Mouse (Mus musculus) liver, embryonic 12.5 days (tissue): ENCODE data around the gene Mthfsd. TPM values are rescaled to one million over a fixed set of nuclear protein-coding genes. Genes with fewer than 3 reads are reported as not detected.

ENCODE experiments used
- ATAC-seq: fragments of 200-750 bp; cut with Nextera tagmentation; 2 replicates; pipeline ENCODE4 v1.8.0; 2017; ENCODE audit warnings: moderate number of reproducible peaks, mild to moderate bottlenecking, moderate library complexity
- H3K27ac ChIP-seq: fragments of 300-500 bp; sonication (generic); 2 replicates; pipeline ENCODE4 v1.5.1; 2016; ENCODE audit warnings: mild to moderate bottlenecking
- H3K27me3 ChIP-seq: fragments of 300-500 bp; sonication (generic); replicated peaks from 2 replicates; pipeline ENCODE4 v1.6.1; 2016; ENCODE audit warnings: mild to moderate bottlenecking, moderate library complexity
- H3K36me3 ChIP-seq: fragments of 300-500 bp; sonication (generic); 2 replicates; pipeline ENCODE4 v1.6.1; 2016; ENCODE audit warnings: mild to moderate bottlenecking, moderate library complexity
- H3K4me1 ChIP-seq: fragments of 300-500 bp; sonication (generic); 2 replicates; pipeline ENCODE4 v1.6.1; 2016
- H3K4me2 ChIP-seq: fragments of 300-500 bp; sonication (generic); 2 replicates; pipeline ENCODE4 v1.6.1; 2016; ENCODE audit warnings: mild to moderate bottlenecking, moderate library complexity
- H3K4me3 ChIP-seq: fragments of 300-500 bp; sonication (generic); 2 replicates; pipeline ENCODE4 v1.5.1; 2016; ENCODE audit warnings: mild to moderate bottlenecking, moderate library complexity
- H3K9ac ChIP-seq: fragments of 300-500 bp; sonication (generic); 2 replicates; pipeline ENCODE4 v1.6.1; 2016; ENCODE audit warnings: mild to moderate bottlenecking, moderate library complexity
- H3K9me3 ChIP-seq: fragments of 300-500 bp; sonication (generic); replicated peaks from 2 replicates; pipeline ENCODE4 v1.6.1; 2016; ENCODE audit warnings: mild to moderate bottlenecking, moderate library complexity
- WGBS: fragments of 180-500 bp; shearing (Covaris S2); methylation state at CpG from one replicate; pipeline ENCODE4 v1.1.7; 2016; ENCODE audit not compliant: insufficient replicate concordance; 5-methylcytosine and 5-hydroxymethylcytosine counted together
- microRNA-seq: library from miRNA; unstranded; fragments of <30 nt; microRNA quantifications from one replicate; pipeline ENCODE4, GENCODE M21; 2017
- polyA plus RNA-seq: library from polyadenylated mRNA; unstranded; fragments of >200 nt; fragmentation: Nextera tagmentation; extraction: Ambion mirVana; gene quantifications from 2 replicates; pipeline ENCODE4 v1.2.1, GENCODE M21; 2016

Mthfsd gene
- polyA plus RNA-seq, 1 experiment from 2014 or later = 32.4 TPM

DNA sequence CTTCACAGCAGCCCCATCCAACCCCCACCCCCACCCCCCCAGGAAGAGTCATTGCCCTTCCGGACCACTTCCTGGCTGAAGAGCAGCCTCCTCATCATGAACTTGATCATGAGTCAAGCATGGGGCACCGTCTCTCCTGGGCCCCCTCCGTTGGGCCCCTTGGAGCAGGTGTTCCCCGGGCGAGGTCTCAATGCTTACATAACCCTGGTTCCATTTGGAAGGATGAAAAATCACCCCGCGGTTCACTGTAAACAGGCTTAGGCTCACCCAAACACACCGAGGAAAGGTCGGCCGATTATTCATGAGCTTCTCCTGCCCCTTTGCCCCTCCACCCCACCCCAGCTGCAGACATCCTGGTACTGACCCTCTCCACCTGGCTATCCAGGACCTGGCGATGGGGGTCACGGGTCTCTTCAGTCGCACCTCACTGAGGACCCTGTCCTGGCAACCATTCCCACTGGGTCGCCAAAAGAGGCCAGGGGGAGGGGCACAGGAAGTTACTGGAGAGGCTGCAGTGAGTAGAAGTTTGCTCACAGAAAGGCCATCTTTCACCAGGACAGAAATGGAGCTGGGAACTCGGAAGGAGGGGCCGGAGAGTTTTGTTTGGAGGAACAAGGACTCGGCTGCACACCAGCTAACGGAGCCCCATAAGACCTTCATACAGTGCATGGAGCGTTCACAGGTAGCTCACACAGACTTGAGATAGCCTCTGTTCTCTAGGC, 64.3 kb downstream of the Mthfsd start:
- H3K4me2 ChIP-seq = no peak overlapping the region
- no peaks in the 10 kb centered on the region for H3K9me3 ChIP-seq
- H3K4me1 ChIP-seq = 0 out of 2 replicates have a peak, but pooled peaks cover 3% of the 10 kb centered on the region
- 0 out of 2 replicates have a peak, but pooled peaks cover 8% of the 10 kb centered on the region for H3K27me3 ChIP-seq
- no peak overlapping the region for H3K9ac ChIP-seq
- 48% methylated on average over 19 of the region's 19 CpGs for WGBS
- H3K4me3 ChIP-seq = no peak overlapping the region
- H3K27ac ChIP-seq = no peak overlapping the region
- ATAC-seq = no peak
- H3K36me3 ChIP-seq = no peaks in the 10 kb centered on the region

Small RNA genes within 50 kb of the gene (microRNA-seq; reads per million reads assigned to microRNA genes)
- gene Gm27530 = not detected

Other genes starting within 250 kb of the Mthfsd start
- 14.9 and 16.9 TPM in 2 replicates for gene Foxf1, start 24.0 kb downstream of the Mthfsd start, polyA plus RNA-seq
- 0.94 and 1.2 TPM in 2 replicates for gene Foxc2, start 7.8 kb upstream of the Mthfsd start, polyA plus RNA-seq
- 0.35 and 0.41 TPM in 2 replicates for gene Foxl1, start 19.5 kb upstream of the Mthfsd start, polyA plus RNA-seq